Mouse (Mus musculus) spleen, adult 2 months (tissue): ENCODE results near the gene Cemip.

Experiments
- CTCF ChIP-seq: fragments of 200-500 bp; IDR thresholded peaks from 2 replicates; pipeline ENCODE4 v1.5.1; 2011; ENCODE audit warnings: mild to moderate bottlenecking, inconsistent platforms; ENCODE audit not compliant: insufficient read depth, insufficient read length, insufficient replicate concordance; ENCODE audit errors: extremely low read depth
- POLR2A ChIP-seq: fragments of 200-500 bp; IDR thresholded peaks from 2 replicates; pipeline ENCODE4 v1.6.1; 2011; ENCODE audit warnings: low read depth, low read length, inconsistent platforms

DNA sequence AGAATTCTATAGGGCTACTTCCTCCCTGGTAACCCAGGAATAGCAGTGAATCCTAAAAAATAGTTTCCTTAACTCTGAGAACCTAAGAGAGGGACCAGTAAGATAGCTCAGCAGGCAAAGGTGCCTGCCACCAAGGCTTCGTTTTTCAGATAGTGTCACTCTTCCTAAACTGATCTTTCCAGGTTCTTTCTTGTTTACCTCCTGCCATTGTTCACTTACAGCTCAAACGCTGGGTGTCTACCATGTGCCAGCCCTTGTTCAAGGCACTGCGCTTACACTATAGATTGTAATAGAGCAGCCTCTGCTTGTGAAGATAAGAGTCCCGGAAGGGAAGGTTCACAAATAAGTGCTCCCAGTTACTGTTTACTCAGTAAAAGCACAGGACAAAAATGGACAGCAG lies 200.5 kb downstream of the Cemip start:
- TF ChIP-seq CTCF: no peak
- no peak for TF ChIP-seq POLR2A
